Mouse (Mus musculus) hindbrain, embryonic 11.5 days (tissue): ENCODE measurements around the gene Tmem107. TPM values are rescaled to one million over a fixed set of nuclear protein-coding genes. Genes with fewer than 3 reads are reported as not detected.
"Not testable (repeated sequence)": the region's sequence is repeated elsewhere in the genome, so short reads cannot be mapped to it uniquely, and the experiment has no call there.

ENCODE experiments used
- ATAC-seq: fragments of 200-750 bp; cut with Nextera tagmentation; 2 replicates; pipeline ENCODE4 v1.8.0; 2017; ENCODE audit warnings: mild to moderate bottlenecking, moderate TSS enrichment, moderate library complexity; ENCODE audit not compliant: low FRiP score
- DNase-seq: peaks from one replicate; pipeline ENCODE4 v3.0.0-alpha.2; 2015; ENCODE audit warnings: low spot score
- H3K27ac ChIP-seq: fragments of 300-500 bp; sonication (generic); 2 replicates; pipeline ENCODE4 v1.5.1; 2014; ENCODE audit warnings: mild to moderate bottlenecking, low read depth, low read length
- H3K27me3 ChIP-seq: fragments of 300-500 bp; sonication (generic); 2 replicates; pipeline ENCODE4 v1.6.1; 2014; ENCODE audit warnings: mild to moderate bottlenecking, low read length, moderate library complexity, mixed read lengths; ENCODE audit not compliant: control insufficient read depth, insufficient read depth
- H3K36me3 ChIP-seq: fragments of 300-500 bp; sonication (generic); 2 replicates; pipeline ENCODE4 v1.6.1; 2014; ENCODE audit warnings: mild to moderate bottlenecking, low read length, moderate library complexity, mixed read lengths; ENCODE audit not compliant: control insufficient read depth, insufficient read depth
- H3K4me1 ChIP-seq: fragments of 300-500 bp; sonication (generic); replicated peaks from 2 replicates; pipeline ENCODE4 v1.6.1; 2014; ENCODE audit warnings: low read length, mixed read lengths; ENCODE audit not compliant: control insufficient read depth, insufficient read depth
- H3K4me2 ChIP-seq: fragments of 300-500 bp; sonication (generic); replicated peaks from 2 replicates; pipeline ENCODE4 v1.6.1; 2014; ENCODE audit warnings: mild to moderate bottlenecking, low read depth, low read length
- H3K4me3 ChIP-seq: fragments of 300-500 bp; sonication (generic); 2 replicates; pipeline ENCODE4 v1.5.1; 2014; ENCODE audit warnings: low read depth, low read length
- H3K9ac ChIP-seq: fragments of 300-500 bp; sonication (generic); 2 replicates; pipeline ENCODE4 v1.6.1; 2014; ENCODE audit warnings: low read depth, low read length
- H3K9me3 ChIP-seq: fragments of 300-500 bp; sonication (generic); 2 replicates; pipeline ENCODE4 v1.6.1; 2016; ENCODE audit warnings: low read length; ENCODE audit not compliant: control insufficient read depth
- WGBS: fragments of 180-500 bp; shearing (Covaris S2); extraction: QIAGEN DNeasy Blood & Tissue Kit; methylation state at CpG from one replicate; pipeline ENCODE4 v1.1.7; 2014; 5-methylcytosine and 5-hydroxymethylcytosine counted together
- polyA plus RNA-seq: library from polyadenylated mRNA; unstranded; fragments of >200 nt; fragmentation: Nextera tagmentation; extraction: Ambion mirVana; gene quantifications from 2 replicates; pipeline ENCODE4 v1.2.1, GENCODE M21; 2014

Gene Tmem107
- polyA plus RNA-seq, 1 experiment from 2014 or later: 54.6 TPM

DNA sequence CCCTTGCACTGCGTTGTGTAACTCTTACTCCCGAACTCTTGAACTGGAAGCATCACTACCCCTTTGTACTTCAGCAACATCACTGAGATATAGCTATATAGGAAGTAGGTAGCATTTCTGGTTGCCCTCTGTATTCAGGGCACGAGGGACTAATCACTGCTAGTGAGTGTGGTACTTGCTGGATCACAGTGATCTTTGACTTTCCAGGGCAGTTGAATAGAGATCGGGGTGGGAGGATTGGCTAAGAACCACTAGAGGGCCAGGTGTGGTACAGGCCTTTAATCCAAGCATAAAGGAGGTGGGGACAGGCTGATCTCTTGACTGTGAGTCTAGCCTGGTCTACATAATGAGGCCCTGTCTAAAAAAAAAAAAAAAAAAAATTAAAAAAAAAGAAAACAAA, 22.3 kb downstream of the Tmem107 start:
- H3K9me3 ChIP-seq: no peaks in the 10 kb centered on the region
- H3K4me1 ChIP-seq: peaks cover 24% of the 10 kb centered on the region
- ATAC-seq: no peak
- H3K27ac ChIP-seq: no peak overlapping the region
- H3K36me3 ChIP-seq: 0 out of 2 replicates have a peak, but pooled peaks cover 3% of the 10 kb centered on the region
- no peak overlapping the region for H3K4me3 ChIP-seq
- WGBS: 88% methylated on average over 4 of the region's 4 CpGs
- no peak overlapping the region for H3K9ac ChIP-seq
- no peak for DNase-seq
- H3K4me2 ChIP-seq: no peak overlapping the region
- no peaks in the 10 kb centered on the region for H3K27me3 ChIP-seq

DNA sequence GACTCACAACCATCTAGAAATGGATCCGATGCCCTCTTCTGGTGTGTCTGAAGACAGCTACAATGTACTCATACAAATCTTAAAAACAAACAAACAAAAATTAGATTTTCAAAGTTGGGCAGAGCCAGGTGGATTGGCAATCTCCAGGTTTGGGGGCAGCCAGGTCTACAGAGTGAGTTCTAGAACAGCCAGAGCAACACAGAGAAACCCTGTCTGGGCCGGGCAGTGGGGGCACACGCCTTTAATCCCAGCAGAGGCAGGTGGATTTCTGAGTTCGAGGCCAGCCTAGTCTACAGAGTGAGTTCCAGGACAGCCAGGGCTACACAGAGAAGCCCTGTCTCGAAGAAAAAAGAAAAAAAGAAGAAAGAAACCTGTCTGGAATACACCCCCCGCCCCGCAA, 23.2 kb downstream of the Tmem107 start:
- not testable (repeated sequence) for ATAC-seq, H3K4me2 ChIP-seq, H3K36me3 ChIP-seq, H3K9ac ChIP-seq, H3K4me3 ChIP-seq, DNase-seq, H3K27ac ChIP-seq, H3K27me3 ChIP-seq, H3K9me3 ChIP-seq
- H3K4me1 ChIP-seq: peaks cover 32% of the 10 kb centered on the region
- 87% methylated on average over 7 of the region's 7 CpGs for WGBS

DNA sequence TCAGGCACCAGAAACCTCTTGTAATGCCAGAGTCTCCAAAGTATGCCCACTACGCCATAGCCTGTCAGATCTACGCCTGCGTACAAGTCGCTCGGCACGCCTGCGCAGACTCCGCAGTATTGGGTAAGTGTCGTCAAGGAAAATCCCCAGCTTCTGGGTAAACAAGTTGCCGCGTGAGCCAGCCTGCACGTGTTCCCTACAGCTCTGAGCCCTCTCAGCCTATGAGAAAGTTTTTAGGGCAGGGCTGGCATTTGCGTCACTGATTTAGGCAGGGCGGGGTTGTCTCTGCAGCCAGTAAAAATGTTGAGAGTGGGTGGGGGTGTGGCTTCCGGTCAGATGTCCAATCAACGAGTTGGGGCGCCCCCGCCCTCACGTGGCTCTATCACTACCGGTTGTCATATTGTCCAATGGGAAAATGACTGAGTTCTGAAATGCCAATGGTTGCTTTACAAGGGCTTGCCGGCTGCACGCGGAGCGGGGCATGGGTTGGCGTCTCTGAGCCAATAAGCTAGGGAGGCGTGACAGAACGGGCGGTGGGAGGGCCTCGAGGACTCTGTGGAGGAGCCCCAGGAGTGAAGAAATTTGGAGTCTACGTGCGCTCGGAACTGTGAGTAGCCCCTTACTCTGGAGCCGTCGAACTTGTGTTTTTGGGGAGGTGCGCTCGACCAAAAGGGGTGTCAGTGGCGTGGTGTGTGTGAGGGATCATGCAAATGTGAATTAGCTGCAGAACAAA, 24.3 kb downstream of the Tmem107 start, which contains the start of gene Per1:
Gene Per1, plus strand, starts transcription at position 521 of the 733 bp plus-strand sequence.
- Histone ChIP-seq H3K4me2 (peak within 1 kb of the TSS; percentile 80), H3K9ac (peak within 1 kb of the TSS; percentile 31; the same call in 1 of the 2 replicates), H3K27me3 (no peaks in the 10 kb centered on the region), H3K4me1 (peaks cover 30% of the 10 kb centered on the region), H3K27ac (0 out of 2 replicates have a peak within 1 kb of the TSS, but pooled peaks have one; percentile 17), H3K4me3 (peak within 1 kb of the TSS; percentile 34), H3K36me3 (0 out of 2 replicates have a peak, but pooled peaks cover 3% of the 10 kb centered on the region), H3K9me3 (no peaks in the 10 kb centered on the region)
- DNase-seq: peak; percentile 98
- peak; percentile 95 for ATAC-seq
- WGBS: under 1% methylated on average over 37 of the region's 37 CpGs

DNA sequence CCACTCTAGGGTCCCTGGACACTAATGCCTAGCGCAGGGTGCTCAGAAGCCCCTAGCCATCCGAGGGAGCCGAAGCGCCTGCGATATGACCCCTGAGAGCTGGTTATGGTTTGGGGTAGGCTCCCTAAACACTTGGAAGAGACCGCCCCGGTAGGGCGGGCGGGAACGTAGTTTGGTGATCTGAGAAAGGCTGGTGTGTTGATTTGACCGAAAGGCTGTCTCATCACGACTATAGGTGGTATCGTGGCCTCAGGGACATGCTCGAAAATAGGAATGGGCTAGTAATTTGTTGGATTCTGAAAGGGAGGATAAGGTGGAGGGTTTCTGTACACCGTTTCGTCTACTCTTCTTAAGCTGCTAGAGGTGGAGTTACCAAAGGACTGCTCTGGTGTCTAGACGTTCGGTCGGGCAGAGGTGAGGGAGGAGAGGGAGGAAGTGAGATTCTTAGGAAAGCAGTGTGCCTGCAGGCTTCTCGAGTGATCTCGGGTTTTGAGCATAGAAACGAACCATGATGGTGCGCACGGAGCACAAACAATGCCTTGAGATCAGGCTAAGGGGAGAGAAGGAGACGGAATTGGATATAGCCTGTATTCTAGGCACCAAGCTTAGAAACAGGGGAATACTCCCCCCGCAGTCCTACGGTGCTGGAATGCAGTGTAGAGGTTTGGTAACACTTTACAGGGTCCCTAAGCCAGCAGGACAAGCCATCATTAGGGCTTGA, 25.1 kb downstream of the Tmem107 start:
- Histone ChIP-seq H3K4me2 (peak overlapping the region; percentile 80), H3K4me1 (peaks cover 32% of the 10 kb centered on the region), H3K9ac (peak overlapping the region; percentile 31; the same call in 1 of the 2 replicates), H3K27ac (0 out of 2 replicates have a peak overlapping the region, but pooled peaks have one; percentile 17), H3K4me3 (peak overlapping the region; percentile 34), H3K9me3 (no peaks in the 10 kb centered on the region), H3K36me3 (0 out of 2 replicates have a peak, but pooled peaks cover 3% of the 10 kb centered on the region), H3K27me3 (no peaks in the 10 kb centered on the region)
- 6% methylated on average over 27 of the region's 27 CpGs for WGBS
- peak; percentile 35 for DNase-seq
- no peak for ATAC-seq

DNA sequence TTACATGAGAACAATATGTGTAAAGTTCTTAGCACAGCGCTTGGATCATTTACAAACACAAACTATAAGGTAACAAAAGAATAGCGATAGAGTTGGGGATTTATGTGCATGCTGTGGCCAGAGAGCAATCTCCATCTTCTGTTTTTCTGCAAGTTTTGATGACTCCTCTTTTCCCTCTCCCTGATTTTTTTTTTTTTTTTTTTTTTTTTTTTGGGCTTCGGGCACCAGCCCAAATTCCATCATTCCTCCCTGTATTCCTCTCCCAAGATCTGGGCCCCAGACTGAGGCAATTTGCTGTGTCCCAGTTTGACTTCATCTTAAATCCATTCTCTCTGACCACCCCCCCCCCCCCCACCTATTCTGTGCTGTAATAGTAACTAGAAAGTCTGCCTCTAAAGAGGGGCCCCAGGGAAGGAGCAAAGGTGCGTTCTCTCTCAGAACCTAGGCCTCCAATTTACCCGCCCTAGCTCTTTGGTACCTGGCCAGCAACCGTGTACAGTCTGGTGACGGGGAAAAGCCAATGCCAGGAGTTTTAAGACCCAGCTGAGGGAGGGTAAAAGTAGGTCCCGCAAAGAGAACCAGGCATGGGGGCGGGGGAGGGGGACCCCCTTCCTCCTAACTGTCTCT, 25.9 kb downstream of the Tmem107 start:
- Histone ChIP-seq H3K9ac (peak overlapping the region; percentile 35), H3K9me3 (no peaks in the 10 kb centered on the region), H3K4me2 (peak overlapping the region; percentile 80), H3K4me1 (peaks cover 32% of the 10 kb centered on the region), H3K36me3 (0 out of 2 replicates have a peak, but pooled peaks cover 3% of the 10 kb centered on the region), H3K4me3 (peak overlapping the region; percentile 22; the same call in 1 of the 2 replicates), H3K27ac (0 out of 2 replicates have a peak overlapping the region, but pooled peaks have one; percentile 31), H3K27me3 (no peaks in the 10 kb centered on the region)
- WGBS: 19% methylated on average over 9 of the region's 9 CpGs
- ATAC-seq: no peak
- no peak for DNase-seq

DNA sequence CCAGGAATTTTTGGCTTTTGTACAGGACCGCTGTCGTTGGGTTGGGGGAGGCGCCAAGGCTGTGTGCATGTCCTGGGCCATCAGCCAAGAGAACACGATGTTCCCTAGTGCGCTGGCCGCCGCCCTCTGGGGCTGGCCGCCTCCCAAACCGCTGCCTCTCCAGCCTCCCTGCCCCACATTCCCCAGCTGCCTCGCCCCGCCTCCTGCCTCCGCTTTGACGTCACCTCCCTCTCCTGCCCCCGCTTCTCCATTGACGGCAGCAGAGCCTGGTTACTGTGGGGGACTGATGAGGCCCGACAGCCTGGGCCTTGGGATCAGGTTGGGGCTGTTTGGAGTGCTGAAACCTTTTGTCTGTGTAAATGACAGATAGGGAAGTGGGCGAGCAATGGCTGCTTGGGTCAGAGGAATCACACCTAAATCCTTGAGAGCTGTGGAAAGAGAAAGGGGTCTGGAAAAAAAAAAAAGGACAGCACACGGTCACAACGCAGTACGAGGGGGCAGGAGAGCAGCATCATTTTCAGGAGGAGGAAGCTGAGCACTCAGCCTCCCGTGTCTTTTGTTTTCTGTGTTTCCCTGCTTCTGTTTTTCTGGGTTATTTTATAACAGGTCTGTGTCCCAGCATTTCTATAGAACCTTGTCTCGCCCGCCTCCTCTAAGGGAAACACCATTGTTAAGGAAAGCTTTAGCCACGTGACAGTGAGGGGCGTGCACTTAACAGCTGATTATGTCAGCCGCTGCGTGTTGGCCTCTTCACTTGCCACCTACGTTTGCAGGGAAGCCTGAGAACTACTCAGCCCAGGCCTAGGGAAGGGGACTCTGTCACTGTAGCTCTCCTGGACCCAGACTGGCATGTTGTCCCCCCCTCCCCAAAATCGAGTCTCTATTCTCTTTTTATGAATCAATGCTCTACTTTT, 26.6 kb downstream of the Tmem107 start:
- Histone ChIP-seq H3K9ac (peak overlapping the region; percentile 35), H3K4me1 (peaks cover 32% of the 10 kb centered on the region), H3K4me2 (peak overlapping the region; percentile 45), H3K9me3 (no peaks in the 10 kb centered on the region), H3K27me3 (no peaks in the 10 kb centered on the region), H3K27ac (peak overlapping the region; percentile 64), H3K4me3 (peak overlapping the region; percentile 22; the same call in 1 of the 2 replicates), H3K36me3 (0 out of 2 replicates have a peak, but pooled peaks cover 3% of the 10 kb centered on the region)
- ATAC-seq: no peak
- peak; percentile 81 for DNase-seq
- WGBS: 2% methylated on average over 29 of the region's 29 CpGs

DNA sequence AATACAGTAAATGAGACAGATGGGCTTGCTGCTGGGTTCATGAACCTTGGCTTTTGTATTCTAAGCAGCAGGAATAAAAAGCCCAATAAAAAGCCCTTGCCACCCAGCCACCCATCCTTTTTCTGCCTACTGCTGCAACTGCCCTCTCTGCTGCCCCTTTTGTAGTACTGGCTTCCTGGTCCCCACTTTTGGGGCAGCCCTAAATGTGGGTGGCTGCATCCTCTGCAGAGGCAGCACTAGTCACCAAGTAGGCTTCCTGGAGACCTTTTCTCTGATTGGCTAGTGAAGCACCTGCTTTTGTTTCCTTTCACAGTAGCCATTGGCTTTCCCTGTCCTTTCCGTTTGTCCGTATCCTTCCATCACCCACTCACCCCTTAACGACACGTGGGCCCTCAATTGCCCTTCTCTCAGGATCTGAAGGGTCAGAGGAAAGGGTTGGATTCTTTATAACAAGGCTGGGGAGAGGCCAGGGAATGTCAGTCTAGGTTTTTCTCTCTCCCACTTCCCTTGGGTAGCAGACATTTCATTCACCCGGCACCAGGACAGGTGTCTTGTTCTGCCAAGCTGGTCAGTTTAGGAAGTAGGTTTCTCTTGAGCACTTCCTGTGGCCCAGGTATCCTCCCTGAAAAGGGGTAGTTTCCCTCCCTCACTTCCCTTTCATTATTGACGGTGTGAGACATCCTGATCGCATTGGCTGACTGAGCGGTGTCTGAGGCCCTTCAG, 27.6 kb downstream of the Tmem107 start:
- Histone ChIP-seq H3K4me2 (peak overlapping the region; percentile 90), H3K36me3 (no peaks in the 10 kb centered on the region), H3K9ac (no peak overlapping the region; the same call in 1 of the 2 replicates), H3K9me3 (no peaks in the 10 kb centered on the region), H3K27me3 (no peaks in the 10 kb centered on the region), H3K4me3 (peak overlapping the region; percentile 50), H3K4me1 (peaks cover 32% of the 10 kb centered on the region), H3K27ac (0 out of 2 replicates have a peak overlapping the region, but pooled peaks have one; percentile 64)
- DNase-seq (no peak), ATAC-seq (no peak)
- WGBS: 22% methylated on average over 8 of the region's 8 CpGs
